Mouse (Mus musculus) adrenal gland, postnatal 4 days (tissue): Measurements from ENCODE around the gene Tram2. TPM values are rescaled to one million over a fixed set of nuclear protein-coding genes. Genes with fewer than 3 reads are reported as not detected.

Source experiments
- DNase-seq, 2 experiments: peaks; one replicate each; pipeline ENCODE4 v3.0.0; 2021 to 2022; ENCODE audit warnings: low spot score in 2 of 2, mixed read lengths in 2 of 2
- long read RNA-seq, 2 experiments: library from polyadenylated mRNA; stranded (forward); transcript quantifications; one replicate each; pipeline ENCODE4 v2.0.0; 2021
- total RNA-seq, 2 experiments: library from RNA; stranded (reverse); gene quantifications; 2 replicates each; pipeline ENCODE4 v1.2.3; 2021

The Tram2 gene
- total RNA-seq: 10 to 100 TPM; 12.2 to 14.2 TPM
- long read RNA-seq, experiment 1, partial matches to known transcripts: 0 of 2 reads
- long read RNA-seq, experiment 1, other reads (novel, unspliced or antisense): 2 of 2 reads
- long read RNA-seq, experiment 2, full-length matches to known transcripts: 1 of 2 reads
- long read RNA-seq, experiment 2, partial matches to known transcripts: 0 of 2 reads
- long read RNA-seq, experiment 2, other reads (novel, unspliced or antisense): 1 of 2 reads

GRCm38 (mm10) chr1:21079217-21079773 lies at the start of gene Tram2:
Gene Tram2, minus strand, starts transcription at chr1:21079229.
- DNase-seq: peak; percentile 94 to 95

DNA sequence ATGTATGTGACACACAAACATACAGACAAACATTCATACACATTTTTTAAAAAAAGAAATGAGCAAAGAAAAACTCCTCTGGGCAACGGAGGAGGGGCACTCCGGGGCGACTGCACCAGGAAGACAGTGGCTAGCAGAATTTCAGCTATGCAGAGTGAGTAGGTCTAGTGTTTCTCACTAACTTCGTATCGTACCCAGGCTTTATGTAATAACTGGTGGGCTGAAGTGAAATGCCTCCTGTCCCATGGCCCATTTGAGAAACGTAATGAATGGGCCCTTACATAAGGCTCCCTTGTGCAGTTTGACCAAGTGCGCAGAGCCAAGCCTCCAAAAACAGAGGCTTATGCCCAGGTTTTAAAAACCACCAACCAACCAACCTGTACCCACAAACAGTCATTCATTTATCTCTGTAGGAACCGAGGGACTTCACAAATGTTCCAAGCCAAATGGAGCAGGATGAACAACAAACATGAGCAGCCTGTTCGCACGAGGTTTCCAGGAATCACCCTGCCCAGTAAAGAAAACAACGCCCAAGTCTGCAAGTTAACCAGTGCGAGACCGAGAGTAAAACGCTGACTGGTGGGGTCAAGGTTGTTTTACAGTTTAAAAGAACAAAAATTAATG lies 45.8 kb upstream of the Tram2 start:
- no peak for DNase-seq

GRCm38 (mm10) chr1:21103784-21104183 lies 24.8 kb upstream of the Tram2 start:
- DNase-seq: no peak

DNA sequence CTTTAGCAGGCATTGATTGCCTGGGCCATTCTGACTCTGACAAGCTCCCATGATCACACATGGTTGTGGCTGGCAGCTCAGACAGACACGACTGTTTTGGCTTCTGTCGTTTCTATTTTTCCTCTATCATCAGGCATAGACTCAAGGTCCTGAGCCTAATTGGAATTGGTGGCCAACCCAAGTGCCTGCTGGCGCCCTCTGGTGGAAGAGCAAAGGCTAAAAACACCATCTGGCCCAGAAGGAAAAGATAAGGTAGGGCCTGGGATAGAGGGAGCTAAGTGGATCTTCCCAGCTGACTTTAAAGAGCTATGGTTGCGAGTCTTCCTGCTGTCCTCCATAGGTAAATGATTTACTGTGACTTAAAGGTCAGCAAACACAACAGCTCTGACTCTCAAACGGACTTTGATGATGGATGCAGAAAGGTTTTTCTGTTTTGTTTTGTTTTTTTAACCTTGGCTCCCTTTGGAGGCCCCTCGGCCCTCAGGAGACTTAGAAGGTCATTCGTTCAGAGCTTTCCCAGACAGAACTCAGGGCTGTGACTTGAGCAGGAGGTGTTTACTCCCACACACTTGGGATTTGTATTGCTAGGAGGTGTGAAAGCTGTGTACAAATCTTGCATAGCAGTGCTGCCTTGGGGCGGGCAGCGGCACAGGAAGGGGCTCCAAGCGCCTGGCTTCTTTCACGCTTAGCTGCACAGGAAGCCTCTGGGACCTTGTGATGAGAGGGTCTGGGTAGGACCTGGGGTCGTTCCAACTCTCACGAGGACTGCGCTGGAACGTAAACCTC lies 22.4 kb upstream of the Tram2 start:
- DNase-seq: peak; percentile 29 to 52

GRCm38 (mm10) chr1:21100726-21101125 lies 21.7 kb upstream of the Tram2 start:
- DNase-seq: no peak

DNA sequence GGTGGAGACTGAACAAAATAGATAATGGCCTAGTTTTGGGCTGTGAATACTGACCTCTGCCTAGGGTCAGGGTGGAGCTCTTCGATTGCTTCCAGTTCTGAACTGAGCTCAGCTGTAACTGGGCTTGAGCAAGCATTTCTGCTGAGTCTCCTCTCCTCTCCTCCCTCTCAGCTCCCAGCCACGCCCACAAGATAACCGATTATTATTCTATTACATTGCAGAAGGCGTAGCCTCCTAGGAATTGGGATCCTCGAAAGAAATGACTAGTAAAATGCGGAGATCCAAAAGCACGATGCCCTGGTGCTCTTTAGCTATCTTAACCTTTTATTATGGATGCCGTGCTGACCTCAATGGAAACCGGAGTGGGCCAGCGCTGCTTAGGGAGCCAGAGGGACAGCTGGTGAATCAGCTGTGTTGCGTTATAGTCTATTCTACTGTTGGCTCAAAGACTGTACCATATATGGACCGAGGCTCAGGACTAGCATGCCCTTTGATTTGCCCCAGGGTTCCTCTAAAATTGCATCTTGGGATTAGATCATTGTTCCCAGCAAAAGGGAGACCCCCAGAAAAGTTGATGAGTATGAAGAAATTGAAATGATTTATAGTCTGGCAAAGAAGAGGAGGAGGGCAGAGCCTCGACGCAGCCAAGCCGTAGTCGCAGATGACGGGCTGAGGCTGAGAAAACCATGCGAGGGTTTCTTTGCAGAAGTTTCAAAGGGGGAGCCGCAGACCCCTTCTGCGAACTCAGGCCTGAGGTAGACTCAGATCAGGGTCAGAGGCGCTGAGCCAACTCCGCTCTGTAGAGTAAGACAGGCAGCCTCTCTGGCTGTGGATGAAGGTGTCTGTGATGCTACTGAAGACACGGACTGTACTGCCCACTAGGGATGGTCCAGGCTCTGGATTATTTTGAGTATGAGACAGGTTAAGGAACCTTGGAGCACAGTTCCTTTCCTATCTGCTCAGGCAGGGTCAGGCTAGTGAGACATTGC lies 18.3 kb upstream of the Tram2 start:
- no peak for DNase-seq

GRCm38 (mm10) chr1:21094644-21095215 lies 15.7 kb upstream of the Tram2 start:
- DNase-seq: no peak

- DNase-seq: no peak
Measured at GRCm38 (mm10) chr1:21089661-21090117, 10.7 kb upstream of the Tram2 start.

DNA sequence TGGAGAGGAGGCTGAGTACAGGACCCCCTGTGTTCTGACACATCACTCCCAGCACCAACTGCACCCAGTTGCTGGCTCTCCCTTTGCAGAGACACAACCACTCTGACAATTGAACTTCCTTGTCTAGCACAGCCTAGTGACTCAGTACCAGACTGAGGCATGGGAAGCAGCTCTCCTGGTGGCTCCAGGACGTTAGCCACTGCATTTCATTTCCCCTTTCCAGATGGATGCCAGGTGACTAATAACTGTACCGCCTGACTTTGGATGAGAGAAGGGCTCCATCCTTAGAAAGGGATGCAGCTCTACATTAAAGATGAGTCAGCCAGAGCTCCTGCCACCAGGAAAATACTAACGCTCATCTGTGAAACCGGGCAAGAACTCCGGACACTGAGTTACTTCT lies 7.3 kb upstream of the Tram2 start:
- no peak for DNase-seq

GRCm38 (mm10) chr1:21084661-21085060 lies 5.6 kb upstream of the Tram2 start:
- no peak for DNase-seq

- no peak for DNase-seq
Measured at GRCm38 (mm10) chr1:21080362-21080761, 1.3 kb upstream of the Tram2 start.

GRCm38 (mm10) chr1:21078481-21079214 lies 381 bp downstream of the Tram2 start:
- no peak for DNase-seq

- DNase-seq: no peak
Measured at GRCm38 (mm10) chr1:21077619-21078018, 1.4 kb downstream of the Tram2 start.

DNA sequence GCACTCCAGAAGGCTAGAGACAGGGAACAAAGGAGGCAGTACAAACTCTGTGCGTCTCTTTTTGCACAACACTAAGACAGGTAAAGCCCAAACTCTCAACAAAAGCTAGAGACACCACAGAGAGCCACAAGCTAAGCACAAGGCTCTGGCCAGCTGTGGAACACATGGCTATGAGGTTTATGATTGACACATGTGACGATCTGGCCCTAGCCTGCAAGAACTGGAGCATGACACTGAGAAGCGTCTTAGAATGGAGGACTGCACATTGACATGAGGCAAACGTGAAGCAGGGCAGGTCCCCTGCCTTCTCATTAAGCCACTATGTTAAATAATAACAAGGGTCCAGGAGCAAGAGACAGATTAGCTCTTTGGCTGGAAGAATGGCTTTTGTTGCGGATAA lies 1.8 kb downstream of the Tram2 start:
- no peak for DNase-seq

GRCm38 (mm10) chr1:21075986-21076495 lies 3.0 kb downstream of the Tram2 start:
- DNase-seq: no peak

DNA sequence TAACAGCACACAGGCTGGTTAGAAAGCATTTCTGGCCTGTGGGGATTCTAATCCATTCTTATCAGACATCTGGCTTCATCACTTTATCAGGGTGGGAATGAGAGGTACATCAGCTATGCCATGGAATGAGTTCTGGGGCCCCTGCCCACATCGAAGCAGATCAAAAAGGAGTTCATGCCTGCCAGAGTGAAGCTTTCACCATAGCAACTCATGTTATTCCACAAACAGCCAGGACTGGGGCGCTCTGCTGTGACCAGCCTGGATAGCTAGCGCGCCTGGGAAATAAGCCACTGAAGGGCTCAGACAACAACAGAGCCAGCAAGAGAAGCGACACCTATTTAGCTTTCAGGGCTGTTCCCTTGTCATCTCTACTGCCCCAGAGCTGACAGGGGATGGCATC lies 4.8 kb downstream of the Tram2 start:
- no peak for DNase-seq

- no peak for DNase-seq
Measured at GRCm38 (mm10) chr1:21072875-21073444, 6.1 kb downstream of the Tram2 start.

- DNase-seq: no peak
Measured at GRCm38 (mm10) chr1:21070658-21071057, 8.4 kb downstream of the Tram2 start.
